Mouse (Mus musculus) testis, adult 2 months (tissue): ENCODE measurements at regions not wholly inside any gene's neighbourhood (a gene's known extent, or its start where the extent isn't known, plus 50 kb on each side); places are given as distances from the start of the nearest gene placed in this dataset.

Source experiments
- H3K27ac ChIP-seq: fragments of 200-500 bp; 2 replicates; pipeline ENCODE4 v1.5.1; 2012; ENCODE audit warnings: low read depth, low read length; ENCODE audit not compliant: control insufficient read depth, insufficient read depth
- H3K27me3 ChIP-seq: fragments of 200-500 bp; 2 replicates; pipeline ENCODE4 v1.6.1; 2012; ENCODE audit warnings: mild to moderate bottlenecking, low read length, moderate library complexity; ENCODE audit not compliant: control insufficient read depth, insufficient read depth
- H3K36me3 ChIP-seq: fragments of 200-500 bp; 2 replicates; pipeline ENCODE4 v1.6.1; 2012; ENCODE audit warnings: mild to moderate bottlenecking, low read length; ENCODE audit not compliant: control insufficient read depth, insufficient read depth
- H3K4me1 ChIP-seq: fragments of 200-500 bp; 2 replicates; pipeline ENCODE4 v1.6.1; 2012; ENCODE audit warnings: low read length; ENCODE audit not compliant: control insufficient read depth, insufficient read depth
- H3K4me3 ChIP-seq: fragments of 200-500 bp; 2 replicates; pipeline ENCODE4 v1.5.1; 2012; ENCODE audit warnings: low read depth, mild to moderate bottlenecking, low read length, moderate library complexity, mixed read lengths; ENCODE audit not compliant: control insufficient read depth
- CTCF ChIP-seq: fragments of 200-500 bp; IDR thresholded peaks from 2 replicates; pipeline ENCODE4 v1.5.1; 2012; ENCODE audit warnings: low read depth, mild to moderate bottlenecking, inconsistent platforms, low read length, moderate library complexity; ENCODE audit not compliant: control insufficient read depth, insufficient read depth, insufficient replicate concordance
- POLR2A ChIP-seq: fragments of 200-500 bp; IDR thresholded peaks from 2 replicates; pipeline ENCODE4 v1.6.1; 2012; ENCODE audit warnings: low read depth, mild to moderate bottlenecking, inconsistent platforms, low read length, moderate library complexity; ENCODE audit not compliant: control insufficient read depth

- H3K27ac ChIP-seq, result no peak overlapping the region
- TF ChIP-seq POLR2A (no peak), CTCF (no peak)
- H3K36me3 ChIP-seq, result no peaks in the 10 kb centered on the region
- H3K4me3 ChIP-seq, result no peak overlapping the region
- H3K27me3 ChIP-seq, result no peaks in the 10 kb centered on the region
- no peaks in the 10 kb centered on the region for H3K4me1 ChIP-seq
Measured at GRCm38 (mm10) chr2:124792633-124793036, 275.3 kb upstream of the Slc24a5 start.

- H3K4me1 ChIP-seq, result no peaks in the 10 kb centered on the region
- H3K27me3 ChIP-seq, result no peaks in the 10 kb centered on the region
Measured at GRCm38 (mm10) chr2:124811709-124812108, 256.2 kb upstream of the Slc24a5 start.

GRCm38 (mm10) chr2:124816814-124817213 lies 251.1 kb upstream of the Slc24a5 start:
- Histone ChIP-seq H3K4me3 (no peak overlapping the region), H3K27me3 (no peaks in the 10 kb centered on the region), H3K36me3 (no peaks in the 10 kb centered on the region), H3K4me1 (no peaks in the 10 kb centered on the region), H3K27ac (no peak overlapping the region)
- no peak for TF ChIP-seq CTCF
- no peak for TF ChIP-seq POLR2A

More at GRCm38 (mm10) chr2:124811709-124812108, 256.2 kb upstream of the Slc24a5 start:
- no peak overlapping the region for H3K4me3 ChIP-seq
- H3K27ac ChIP-seq, result no peak overlapping the region
- no peaks in the 10 kb centered on the region for H3K36me3 ChIP-seq
- TF ChIP-seq POLR2A, result no peak
- no peak for TF ChIP-seq CTCF

GRCm38 (mm10) chr2:124819846-124820245 lies 248.1 kb upstream of the Slc24a5 start:
- Histone ChIP-seq H3K4me3 (no peak overlapping the region), H3K4me1 (no peaks in the 10 kb centered on the region), H3K27ac (no peak overlapping the region), H3K36me3 (no peaks in the 10 kb centered on the region), H3K27me3 (no peaks in the 10 kb centered on the region)
- TF ChIP-seq POLR2A (no peak), CTCF (no peak)

DNA sequence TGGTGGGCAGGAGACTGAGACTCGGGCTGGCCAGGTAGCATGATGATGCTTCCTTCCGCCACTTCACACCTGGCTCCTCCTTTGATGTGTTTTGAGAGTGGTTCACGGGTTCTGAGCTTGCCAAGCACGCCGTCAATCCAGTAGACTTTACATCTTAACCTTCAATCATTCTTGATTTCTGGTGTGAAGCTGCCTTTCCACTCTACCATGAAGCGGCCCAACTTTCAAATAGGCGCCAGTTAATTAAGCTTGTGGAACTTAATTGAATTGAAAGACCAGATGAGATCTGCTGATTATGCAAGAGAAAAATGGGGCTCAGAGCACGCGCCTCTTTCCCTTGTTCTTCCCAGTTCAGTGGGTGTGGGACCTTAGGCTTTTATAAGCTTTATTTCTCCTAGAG lies 247.1 kb upstream of the Slc24a5 start:
- no peak for TF ChIP-seq CTCF
- no peak for TF ChIP-seq POLR2A
- Histone ChIP-seq H3K27ac (no peak overlapping the region), H3K36me3 (no peaks in the 10 kb centered on the region), H3K4me1 (no peaks in the 10 kb centered on the region), H3K4me3 (no peak overlapping the region), H3K27me3 (no peaks in the 10 kb centered on the region)

- no peaks in the 10 kb centered on the region for H3K36me3 ChIP-seq
- H3K4me3 ChIP-seq, result no peak overlapping the region
- TF ChIP-seq CTCF (no peak), POLR2A (no peak)
- H3K27me3 ChIP-seq, result no peaks in the 10 kb centered on the region
- H3K27ac ChIP-seq, result no peak overlapping the region
- no peaks in the 10 kb centered on the region for H3K4me1 ChIP-seq
Measured at GRCm38 (mm10) chr2:124821366-124821765, 246.6 kb upstream of the Slc24a5 start.

DNA sequence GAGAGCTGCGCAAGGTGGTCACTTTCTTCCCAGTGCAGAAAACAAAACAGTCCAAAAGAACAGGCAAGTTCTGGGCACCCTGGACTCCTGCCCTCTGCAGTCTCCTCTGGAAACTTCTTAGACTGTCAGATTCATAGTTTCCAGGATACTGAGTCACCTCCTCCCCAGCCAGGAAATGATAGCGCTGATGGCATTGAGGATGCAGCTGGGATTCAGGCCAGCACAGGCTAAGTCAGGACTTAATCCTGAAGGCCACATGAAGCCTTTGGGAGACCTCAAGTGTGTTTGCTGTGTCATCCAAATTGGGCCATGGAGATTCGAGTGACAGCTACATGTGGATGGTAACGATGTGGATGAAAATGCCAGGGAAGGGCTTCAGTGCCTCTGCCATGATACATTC lies 219.1 kb upstream of the Slc24a5 start:
- Histone ChIP-seq H3K27me3 (no peaks in the 10 kb centered on the region), H3K4me1 (no peaks in the 10 kb centered on the region), H3K36me3 (no peaks in the 10 kb centered on the region), H3K4me3 (no peak overlapping the region), H3K27ac (no peak overlapping the region)
- TF ChIP-seq CTCF, result no peak

DNA sequence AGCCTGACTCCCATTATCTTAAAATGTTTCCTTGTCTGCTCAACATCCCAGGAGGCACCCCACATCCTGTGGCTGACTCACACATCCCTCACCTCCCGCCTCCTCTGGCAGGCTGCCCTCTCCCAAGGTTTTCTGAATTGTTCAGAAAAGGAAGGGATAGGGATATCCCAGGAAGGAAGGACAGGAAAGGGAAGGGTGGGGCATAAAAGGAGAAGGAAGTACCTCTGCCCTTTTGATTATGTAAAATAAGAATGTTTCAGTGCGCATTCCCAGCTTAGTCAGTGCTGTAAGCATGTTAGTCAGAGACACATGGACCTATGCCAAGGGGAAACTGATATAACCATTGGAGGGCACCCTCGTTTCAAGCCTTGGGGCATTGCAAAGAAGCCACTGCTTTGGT lies 209.4 kb upstream of the Slc24a5 start:
- Histone ChIP-seq H3K4me3 (no peak overlapping the region), H3K27ac (no peak overlapping the region), H3K27me3 (no peaks in the 10 kb centered on the region), H3K4me1 (no peaks in the 10 kb centered on the region), H3K36me3 (no peaks in the 10 kb centered on the region)
- no peak for TF ChIP-seq POLR2A
- TF ChIP-seq CTCF, result no peak

DNA sequence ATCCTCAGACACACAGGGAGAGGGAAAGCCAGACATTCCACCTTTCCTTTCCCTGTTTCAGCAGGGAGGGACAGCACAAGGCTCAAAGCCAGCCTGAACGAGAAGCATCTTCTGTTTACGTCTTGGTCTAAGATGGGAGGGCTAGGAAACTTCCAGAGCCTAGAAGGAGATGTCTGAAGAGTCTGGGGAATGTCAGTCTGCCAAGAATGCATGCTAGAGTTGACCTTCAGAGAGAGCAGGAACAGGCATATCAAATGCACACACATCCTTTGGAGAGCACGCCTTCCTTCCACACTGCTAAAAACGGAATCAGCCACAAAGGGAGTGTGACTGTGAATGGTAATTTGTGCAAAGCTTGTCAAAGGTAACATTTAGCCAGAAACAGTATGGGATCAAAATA lies 179.7 kb upstream of the Slc24a5 start:
- Histone ChIP-seq H3K4me3 (no peak overlapping the region), H3K36me3 (no peaks in the 10 kb centered on the region), H3K4me1 (no peaks in the 10 kb centered on the region), H3K27ac (no peak overlapping the region), H3K27me3 (no peaks in the 10 kb centered on the region)
- TF ChIP-seq CTCF (no peak), POLR2A (no peak)
